Mouse (Mus musculus) liver (tissue): ENCODE measurements around the gene Cpped1.

ENCODE experiments used
- DNase-seq: peaks from one replicate; pipeline ENCODE4 v3.0.0-alpha.2; 2020; ENCODE audit warnings: mixed read lengths

Gene Cpped1

GRCm38 (mm10) chr16:11909035-11909591 lies at the start of gene Cpped1:
Gene Cpped1, minus strand, starts transcription at chr16:11909445.
- DNase-seq = peak; percentile 93

GRCm38 (mm10) chr16:11940477-11940876 lies 31.2 kb upstream of the Cpped1 start:
- peak; percentile 25 for DNase-seq

- no peak for DNase-seq
These were observed 1.6 kb upstream of the Cpped1 start for GRCm38 (mm10) chr16:11910801-11911200.

GRCm38 (mm10) chr16:11909817-11910216 lies 572 bp upstream of the Cpped1 start:
- no peak for DNase-seq

GRCm38 (mm10) chr16:11908461-11909014 lies 707 bp downstream of the Cpped1 start:
- DNase-seq = no peak

GRCm38 (mm10) chr16:11907816-11908215 lies 1.4 kb downstream of the Cpped1 start:
- no peak for DNase-seq

GRCm38 (mm10) chr16:11906906-11907305 lies 2.3 kb downstream of the Cpped1 start:
- DNase-seq = no peak

GRCm38 (mm10) chr16:11905216-11905615 lies 4.0 kb downstream of the Cpped1 start:
- no peak for DNase-seq

- DNase-seq = no peak
These were observed 7.2 kb downstream of the Cpped1 start for GRCm38 (mm10) chr16:11902007-11902406.

- DNase-seq = no peak
These were observed 8.9 kb downstream of the Cpped1 start for GRCm38 (mm10) chr16:11900341-11900740.

GRCm38 (mm10) chr16:11896411-11896810 lies 12.8 kb downstream of the Cpped1 start:
- no peak for DNase-seq

GRCm38 (mm10) chr16:11894877-11895276 lies 14.4 kb downstream of the Cpped1 start:
- no peak for DNase-seq

- no peak for DNase-seq
These were observed 19.1 kb downstream of the Cpped1 start for GRCm38 (mm10) chr16:11890186-11890585.

- no peak for DNase-seq
These were observed 19.5 kb downstream of the Cpped1 start for GRCm38 (mm10) chr16:11889741-11890140.

- no peak for DNase-seq
These were observed 27.4 kb downstream of the Cpped1 start for GRCm38 (mm10) chr16:11881795-11882194.

GRCm38 (mm10) chr16:11880461-11880860 lies 28.8 kb downstream of the Cpped1 start:
- DNase-seq = no peak

- no peak for DNase-seq
These were observed 30.0 kb downstream of the Cpped1 start for GRCm38 (mm10) chr16:11879196-11879595.

- no peak for DNase-seq
These were observed 34.0 kb downstream of the Cpped1 start for GRCm38 (mm10) chr16:11875227-11875626.

GRCm38 (mm10) chr16:11873292-11873691 lies 36.0 kb downstream of the Cpped1 start:
- no peak for DNase-seq

GRCm38 (mm10) chr16:11868486-11868885 lies 40.8 kb downstream of the Cpped1 start:
- no peak for DNase-seq

GRCm38 (mm10) chr16:11852716-11853605 lies 56.3 kb downstream of the Cpped1 start:
- no peak for DNase-seq

GRCm38 (mm10) chr16:11848990-11849658 lies 60.1 kb downstream of the Cpped1 start:
- DNase-seq = no peak

GRCm38 (mm10) chr16:11845309-11845708 lies 63.9 kb downstream of the Cpped1 start:
- DNase-seq = no peak
